Mouse (Mus musculus): Measurements from ENCODE around the gene Cldn13. TPM values are rescaled to one million over a fixed set of nuclear protein-coding genes. Genes with fewer than 3 reads are reported as not detected.
A peak's percentile ranks its signal among the peaks of the same experiment; 100 is the strongest.

The Cldn13 gene
- polyA plus RNA-seq, 1 experiment: not detected

DNA sequence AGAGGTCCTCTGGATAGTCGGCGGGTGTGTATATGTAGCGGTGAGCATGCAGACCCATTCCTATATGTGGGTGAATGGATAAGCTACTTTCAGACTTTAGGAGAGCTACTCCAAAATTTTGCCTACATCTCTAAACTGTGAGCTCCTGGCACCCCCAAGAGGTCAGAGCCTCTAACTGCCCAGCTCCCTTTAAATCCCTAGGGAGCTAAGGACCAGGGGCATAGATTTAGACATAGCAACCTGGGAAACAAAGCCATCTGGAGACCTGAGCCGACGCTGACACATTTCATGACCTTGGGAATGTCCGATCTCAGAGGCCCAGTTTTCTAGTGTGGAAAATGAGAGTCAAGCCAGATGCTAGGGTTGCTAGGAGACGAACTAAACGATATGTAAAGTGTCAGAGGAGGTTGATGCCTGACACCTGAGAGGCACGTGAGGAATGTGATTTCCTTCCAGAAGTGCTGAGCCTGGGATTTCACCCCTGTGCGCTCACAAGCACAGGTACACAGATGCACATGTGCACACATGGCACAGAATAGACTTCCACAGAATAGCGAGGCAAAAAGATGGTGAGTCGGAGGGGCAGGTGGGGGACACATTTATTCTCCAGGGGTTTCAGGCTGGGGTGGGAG, 14.2 kb downstream of the Cldn13 start:
- no peak for TF ChIP-seq POLR2A (IDR thresholded peaks at IDR 0.05; ENCODE audit: low read depth, low read length)
- no peak for TF ChIP-seq CTCF (IDR thresholded peaks at IDR 0.05; ENCODE audit: borderline replicate concordance, insufficient read depth, low read length)
- Histone ChIP-seq H3K4me1 (ENCODE audit: control insufficient read depth, insufficient read depth, low read length) (no peaks in the 10 kb centered on the region), H3K4me3 (ENCODE audit: insufficient read depth, low read length) (no peak overlapping the region), H3K27ac (ENCODE audit: insufficient read depth, low read length) (no peak overlapping the region)

DNA sequence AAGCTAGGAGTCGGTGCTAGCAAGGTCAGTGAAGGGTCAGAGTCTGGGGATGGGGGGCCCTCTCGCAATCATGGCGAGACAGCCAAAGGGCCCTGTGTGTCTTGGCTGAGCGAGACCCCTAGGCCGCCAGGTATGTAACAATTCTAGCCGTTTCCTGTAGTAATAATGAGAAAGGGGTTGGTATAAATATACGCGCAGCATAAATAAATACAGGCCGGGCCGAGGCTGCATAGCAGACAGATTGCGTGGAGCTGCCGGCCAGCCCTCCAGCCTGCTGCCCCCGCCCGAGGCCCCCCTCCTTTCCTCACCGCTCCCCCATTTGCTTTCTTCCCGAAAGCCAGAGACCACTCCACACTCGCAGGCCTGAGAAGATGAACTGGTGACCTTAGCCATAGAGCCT, 17.7 kb downstream of the Cldn13 start:
- TF ChIP-seq POLR2A (IDR thresholded peaks at IDR 0.05; ENCODE audit: low read depth, low read length) (no peak), CTCF (IDR thresholded peaks at IDR 0.05; ENCODE audit: borderline replicate concordance, insufficient read depth, low read length) (no peak)
- H3K27ac ChIP-seq (ENCODE audit: insufficient read depth, low read length): no peak overlapping the region
- no peak overlapping the region for H3K4me3 ChIP-seq (ENCODE audit: insufficient read depth, low read length)
- no peaks in the 10 kb centered on the region for H3K4me1 ChIP-seq (ENCODE audit: control insufficient read depth, insufficient read depth, low read length)

DNA sequence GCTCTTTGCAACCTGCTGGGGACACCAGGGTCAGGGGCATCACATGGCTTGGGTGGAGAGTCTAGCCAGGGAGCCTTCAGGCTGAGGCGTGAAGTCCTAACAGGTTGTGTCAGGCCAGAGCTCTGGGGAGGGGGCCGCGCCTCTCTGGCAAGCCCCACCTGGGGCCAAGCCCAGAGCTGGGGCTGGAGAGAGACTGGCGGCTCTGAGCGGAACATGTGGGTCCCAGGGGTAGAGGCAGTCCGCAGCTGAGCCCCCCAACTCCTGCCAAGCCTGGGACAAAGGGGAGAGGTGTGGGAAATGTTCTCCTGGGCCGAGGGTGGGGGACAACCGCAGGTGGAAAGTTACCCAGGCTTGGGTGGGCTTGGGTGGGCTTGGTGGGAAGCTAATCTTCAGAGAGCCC, 18.4 kb downstream of the Cldn13 start:
- no peak overlapping the region for H3K4me3 ChIP-seq (ENCODE audit: insufficient read depth, low read length)
- no peaks in the 10 kb centered on the region for H3K4me1 ChIP-seq (ENCODE audit: control insufficient read depth, insufficient read depth, low read length)
- TF ChIP-seq CTCF (IDR thresholded peaks at IDR 0.05; ENCODE audit: borderline replicate concordance, insufficient read depth, low read length) (no peak), POLR2A (IDR thresholded peaks at IDR 0.05; ENCODE audit: low read depth, low read length) (no peak)
- H3K27ac ChIP-seq (ENCODE audit: insufficient read depth, low read length): no peak overlapping the region

DNA sequence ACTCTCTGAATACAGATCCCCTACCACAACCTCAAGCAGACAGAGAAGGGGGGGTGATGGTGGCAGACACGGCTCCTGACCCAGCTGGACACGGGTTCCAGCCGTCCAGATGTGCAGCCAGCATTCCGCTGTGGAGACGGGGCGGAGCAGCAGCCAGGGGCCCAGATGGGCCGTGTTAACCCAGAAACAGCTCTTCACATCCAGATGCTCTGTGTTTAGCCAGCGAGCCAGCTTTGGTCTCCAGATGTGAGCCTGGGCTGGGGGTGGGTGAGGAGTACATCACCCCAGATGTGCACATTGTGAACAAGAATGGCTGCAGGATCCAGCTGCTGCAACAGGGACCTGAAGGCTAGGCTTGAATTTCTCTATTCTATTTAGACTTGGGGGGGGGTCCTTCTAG, 20.0 kb downstream of the Cldn13 start:
- TF ChIP-seq CTCF (IDR thresholded peaks at IDR 0.05; ENCODE audit: borderline replicate concordance, insufficient read depth, low read length) (no peak), POLR2A (IDR thresholded peaks at IDR 0.05; ENCODE audit: low read depth, low read length) (no peak)
- H3K4me1 ChIP-seq (ENCODE audit: control insufficient read depth, insufficient read depth, low read length): no peaks in the 10 kb centered on the region
- no peak overlapping the region for H3K4me3 ChIP-seq (ENCODE audit: insufficient read depth, low read length)
- no peak overlapping the region for H3K27ac ChIP-seq (ENCODE audit: insufficient read depth, low read length)

DNA sequence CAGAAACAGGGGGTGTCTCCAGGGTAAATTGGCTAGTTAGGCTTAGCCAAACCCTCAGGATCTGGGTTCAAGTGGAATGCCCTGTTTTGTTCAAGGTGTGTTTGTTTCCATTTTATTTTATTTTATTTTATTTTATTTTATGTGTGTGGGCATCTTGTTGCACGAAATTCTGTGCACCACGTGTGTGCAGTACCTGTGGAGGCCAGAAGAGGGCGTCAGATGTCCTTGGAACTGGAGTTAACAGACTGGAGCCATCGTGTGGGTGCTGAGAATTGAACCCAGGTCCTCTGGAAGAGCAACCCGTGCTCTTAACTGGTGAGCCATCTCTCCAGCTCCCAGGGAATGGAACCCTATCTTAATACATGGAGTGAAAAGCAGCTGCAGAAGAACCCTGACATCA, 22.6 kb downstream of the Cldn13 start:
- H3K4me3 ChIP-seq (ENCODE audit: insufficient read depth, low read length): no peak overlapping the region
- H3K4me1 ChIP-seq (ENCODE audit: control insufficient read depth, insufficient read depth, low read length): no peaks in the 10 kb centered on the region
- TF ChIP-seq CTCF (IDR thresholded peaks at IDR 0.05; ENCODE audit: borderline replicate concordance, insufficient read depth, low read length): 0 out of 2 replicates have a peak, but pooled peaks have one; percentile 10
- no peak for TF ChIP-seq POLR2A (IDR thresholded peaks at IDR 0.05; ENCODE audit: low read depth, low read length)
- no peak overlapping the region for H3K27ac ChIP-seq (ENCODE audit: insufficient read depth, low read length)

DNA sequence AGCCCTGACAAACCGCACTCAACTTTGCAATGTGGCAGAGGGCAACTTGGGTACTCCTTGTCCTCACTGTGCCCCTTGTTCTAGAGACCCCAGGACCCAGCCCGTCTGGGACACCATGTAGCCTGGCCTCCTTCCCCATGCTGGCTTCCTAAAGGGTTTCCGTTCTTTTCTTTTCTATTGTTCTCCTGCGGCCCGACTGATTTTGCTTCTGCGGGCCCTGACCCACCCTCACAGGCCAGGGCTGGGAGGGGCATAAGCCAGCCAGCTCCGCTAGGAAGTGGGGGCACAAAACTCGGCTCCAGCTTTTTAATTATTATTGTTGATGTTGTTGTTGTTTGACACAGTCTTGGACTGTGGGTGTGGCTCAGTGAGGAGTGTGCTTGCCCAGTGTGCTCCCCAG, 23.8 kb downstream of the Cldn13 start:
- TF ChIP-seq POLR2A (IDR thresholded peaks at IDR 0.05; ENCODE audit: low read depth, low read length): no peak
- TF ChIP-seq CTCF (IDR thresholded peaks at IDR 0.05; ENCODE audit: borderline replicate concordance, insufficient read depth, low read length): no peak
- Histone ChIP-seq H3K4me1 (ENCODE audit: control insufficient read depth, insufficient read depth, low read length) (no peaks in the 10 kb centered on the region), H3K27ac (ENCODE audit: insufficient read depth, low read length) (no peak overlapping the region), H3K4me3 (ENCODE audit: insufficient read depth, low read length) (no peak overlapping the region)

DNA sequence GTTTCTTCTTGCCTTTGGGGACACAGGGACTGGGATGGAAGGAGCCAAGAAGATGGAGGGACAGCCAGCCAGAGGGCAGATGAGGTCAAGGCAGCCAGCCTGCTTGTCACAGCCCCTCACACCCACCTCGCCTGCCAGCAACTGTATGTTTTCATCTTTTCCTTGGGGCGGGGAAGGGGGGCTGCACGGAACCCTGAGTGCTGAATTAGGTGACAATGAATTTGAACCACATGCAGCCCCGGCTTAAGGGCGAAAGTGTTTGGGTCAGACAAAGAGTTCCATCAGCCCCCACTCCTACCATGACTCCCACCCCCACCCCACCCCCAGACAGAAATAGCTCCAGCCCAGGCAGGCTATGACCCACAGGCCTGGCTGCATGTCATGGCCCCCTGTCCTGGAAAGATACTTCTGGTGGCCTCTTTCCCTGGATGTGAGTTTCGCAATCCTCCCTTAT, 24.7 kb downstream of the Cldn13 start:
- Histone ChIP-seq H3K4me3 (ENCODE audit: insufficient read depth, low read length) (no peak overlapping the region), H3K27ac (ENCODE audit: insufficient read depth, low read length) (no peak overlapping the region)
- no peak for TF ChIP-seq POLR2A (IDR thresholded peaks at IDR 0.05; ENCODE audit: low read depth, low read length)
- no peak for TF ChIP-seq CTCF (IDR thresholded peaks at IDR 0.05; ENCODE audit: borderline replicate concordance, insufficient read depth, low read length)

DNA sequence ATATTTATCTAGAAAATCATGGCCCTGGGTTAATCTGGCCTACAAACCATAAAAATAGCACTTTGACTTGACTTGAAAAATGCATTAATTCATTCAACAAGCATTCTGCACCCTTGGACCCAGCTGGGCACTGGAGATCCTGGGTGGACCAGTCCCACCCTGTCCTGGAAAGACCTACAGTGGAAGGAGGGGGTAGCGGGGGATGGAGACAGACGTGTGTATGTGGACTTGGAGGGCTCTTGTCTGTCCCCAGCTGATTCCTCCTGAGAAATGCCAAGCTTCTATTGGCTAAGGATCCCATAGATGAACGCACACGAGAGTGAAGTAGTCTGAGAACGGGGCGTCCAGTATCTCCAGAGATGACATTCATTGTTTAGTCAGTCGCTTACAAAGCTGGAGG, 26.8 kb downstream of the Cldn13 start:
- no peak overlapping the region for H3K4me3 ChIP-seq (ENCODE audit: insufficient read depth, low read length)
- H3K4me1 ChIP-seq (ENCODE audit: control insufficient read depth, insufficient read depth, low read length): no peaks in the 10 kb centered on the region
- no peak for TF ChIP-seq CTCF (IDR thresholded peaks at IDR 0.05; ENCODE audit: borderline replicate concordance, insufficient read depth, low read length)
- no peak for TF ChIP-seq POLR2A (IDR thresholded peaks at IDR 0.05; ENCODE audit: low read depth, low read length)
- no peak overlapping the region for H3K27ac ChIP-seq (ENCODE audit: insufficient read depth, low read length)

More for the DNA sequence above, 24.7 kb downstream of the Cldn13 start:
- no peaks in the 10 kb centered on the region for H3K4me1 ChIP-seq (ENCODE audit: control insufficient read depth, insufficient read depth, low read length)

DNA sequence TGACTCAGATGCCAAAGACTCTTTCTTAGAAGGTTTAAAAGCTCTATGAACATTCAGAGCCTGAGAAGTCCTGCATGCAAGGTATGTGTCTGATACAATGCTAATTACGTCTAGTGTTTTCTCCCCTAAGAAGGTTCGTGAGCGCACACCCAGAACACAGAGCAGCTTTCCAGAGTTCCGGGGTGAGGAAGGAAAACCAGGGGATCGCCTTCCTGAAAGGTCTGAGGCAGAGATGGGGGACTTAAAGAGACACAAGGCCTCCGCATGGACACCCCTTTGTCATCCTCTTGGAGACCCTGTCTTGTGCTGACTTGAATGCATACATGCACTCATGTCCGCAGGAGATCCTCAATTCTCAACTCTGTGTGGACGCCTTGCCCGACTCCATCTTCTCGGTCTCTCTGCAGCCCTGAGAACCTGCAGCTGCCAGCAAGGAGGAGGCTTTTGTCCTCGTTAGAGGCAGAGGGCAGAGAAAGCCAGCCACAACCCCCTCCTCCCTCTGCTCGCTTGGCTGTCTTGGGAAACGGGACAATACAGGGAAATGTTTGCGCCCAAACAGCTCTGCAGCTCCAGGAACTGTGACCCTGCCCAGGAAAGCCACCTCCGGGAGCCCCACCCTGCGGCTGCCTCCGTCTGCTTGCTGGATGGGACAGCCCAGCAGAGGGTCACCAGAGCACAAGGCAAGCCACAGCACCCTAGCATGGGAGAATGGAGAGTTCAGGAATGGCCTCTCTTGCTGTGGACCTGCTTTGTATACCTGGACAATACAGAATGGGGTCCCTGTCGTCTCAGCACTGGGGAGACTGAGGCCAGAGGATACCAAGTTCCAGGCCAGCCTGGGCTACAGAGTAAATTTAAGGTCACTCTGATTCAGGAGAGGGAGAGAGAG, 27.6 kb downstream of the Cldn13 start:
- no peaks in the 10 kb centered on the region for H3K4me1 ChIP-seq (ENCODE audit: control insufficient read depth, insufficient read depth, low read length)
- H3K27ac ChIP-seq (ENCODE audit: insufficient read depth, low read length): no peak overlapping the region
- TF ChIP-seq CTCF (IDR thresholded peaks at IDR 0.05; ENCODE audit: borderline replicate concordance, insufficient read depth, low read length): no peak
- no peak for TF ChIP-seq POLR2A (IDR thresholded peaks at IDR 0.05; ENCODE audit: low read depth, low read length)
- no peak overlapping the region for H3K4me3 ChIP-seq (ENCODE audit: insufficient read depth, low read length)

DNA sequence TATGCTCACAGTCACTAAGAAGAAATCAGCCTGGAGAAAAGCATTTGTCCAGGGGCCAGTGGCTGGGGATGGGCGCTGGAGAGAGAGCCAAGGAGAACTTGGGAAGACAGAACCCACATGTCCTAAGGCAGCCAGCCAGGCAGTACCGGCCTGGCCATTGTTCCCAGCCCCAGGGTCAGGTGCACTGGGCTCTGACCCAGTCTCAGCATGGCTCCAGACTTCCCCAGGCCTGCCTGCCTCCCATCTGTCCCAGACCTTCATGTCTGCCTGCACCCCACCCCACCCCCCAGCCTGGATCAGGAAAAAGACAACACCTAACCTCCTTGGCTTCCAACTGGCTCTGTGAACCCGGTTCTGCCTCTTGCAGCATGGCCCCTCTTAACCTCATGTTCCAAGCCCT, 32.2 kb downstream of the Cldn13 start:
- no peak overlapping the region for H3K4me3 ChIP-seq (ENCODE audit: insufficient read depth, low read length)
- no peak for TF ChIP-seq POLR2A (IDR thresholded peaks at IDR 0.05; ENCODE audit: low read depth, low read length)
- TF ChIP-seq CTCF (IDR thresholded peaks at IDR 0.05; ENCODE audit: borderline replicate concordance, insufficient read depth, low read length): no peak
- no peak overlapping the region for H3K27ac ChIP-seq (ENCODE audit: insufficient read depth, low read length)
- no peaks in the 10 kb centered on the region for H3K4me1 ChIP-seq (ENCODE audit: control insufficient read depth, insufficient read depth, low read length)
